Mouse (Mus musculus) layer of hippocampus, adult 9-11 months (tissue): Measurements from ENCODE around the gene Cfap45.

Experiments
- DNase-seq: peaks from one replicate; pipeline ENCODE4 v3.0.0; 2022

Cfap45 gene

GRCm38 (mm10) chr1:172520576-172521440, at the start of gene Cfap45:
Gene Cfap45 (plus strand): TSS chr1:172520801.
- DNase-seq = peak; percentile 83

- no peak for DNase-seq
Measured at GRCm38 (mm10) chr1:172472909-172473308, 47.7 kb upstream of the Cfap45 start.

GRCm38 (mm10) chr1:172474196-172474595, 46.4 kb upstream of the Cfap45 start:
- no peak for DNase-seq

GRCm38 (mm10) chr1:172475054-172475741, 45.4 kb upstream of the Cfap45 start, which contains the start of gene Slamf9:
Gene Slamf9 (plus strand): TSS chr1:172475358.
- peak; percentile 63 for DNase-seq

- no peak for DNase-seq
Measured at GRCm38 (mm10) chr1:172478020-172478419, 42.6 kb upstream of the Cfap45 start.

- DNase-seq = no peak
Measured at GRCm38 (mm10) chr1:172480376-172480775, 40.2 kb upstream of the Cfap45 start.

- no peak for DNase-seq
Measured at GRCm38 (mm10) chr1:172481111-172481510, 39.5 kb upstream of the Cfap45 start.

GRCm38 (mm10) chr1:172481540-172482280, 38.9 kb upstream of the Cfap45 start, which contains the start of gene Igsf9:
Gene Igsf9 (plus strand): TSS chr1:172481788.
- peak; percentile 95 for DNase-seq

- DNase-seq = no peak
Measured at GRCm38 (mm10) chr1:172482518-172483360, 37.9 kb upstream of the Cfap45 start.

GRCm38 (mm10) chr1:172483361-172483660, 37.3 kb upstream of the Cfap45 start:
- no peak for DNase-seq

- DNase-seq = no peak
Measured at GRCm38 (mm10) chr1:172484236-172484635, 36.4 kb upstream of the Cfap45 start.

GRCm38 (mm10) chr1:172484671-172485070, 35.9 kb upstream of the Cfap45 start:
- no peak for DNase-seq

- DNase-seq = no peak
Measured at GRCm38 (mm10) chr1:172485821-172486220, 34.8 kb upstream of the Cfap45 start.

- no peak for DNase-seq
Measured at GRCm38 (mm10) chr1:172486236-172486635, 34.4 kb upstream of the Cfap45 start.

GRCm38 (mm10) chr1:172486651-172487050, 34.0 kb upstream of the Cfap45 start:
- DNase-seq = no peak

- no peak for DNase-seq
Measured at GRCm38 (mm10) chr1:172487859-172488258, 32.7 kb upstream of the Cfap45 start.

- DNase-seq = no peak
Measured at GRCm38 (mm10) chr1:172488831-172489230, 31.8 kb upstream of the Cfap45 start.

GRCm38 (mm10) chr1:172489585-172490250, 30.9 kb upstream of the Cfap45 start:
- no peak for DNase-seq

GRCm38 (mm10) chr1:172490261-172490661, 30.3 kb upstream of the Cfap45 start:
- DNase-seq = peak; percentile 68

- no peak for DNase-seq
Measured at GRCm38 (mm10) chr1:172492047-172492446, 28.6 kb upstream of the Cfap45 start.

GRCm38 (mm10) chr1:172493516-172493915, 27.1 kb upstream of the Cfap45 start:
- DNase-seq = no peak

- DNase-seq = no peak
Measured at GRCm38 (mm10) chr1:172496030-172496429, 24.6 kb upstream of the Cfap45 start.
